Comparison of ENCODE assay signal across 9 mouse cellular contexts in the genomic region with DNA sequence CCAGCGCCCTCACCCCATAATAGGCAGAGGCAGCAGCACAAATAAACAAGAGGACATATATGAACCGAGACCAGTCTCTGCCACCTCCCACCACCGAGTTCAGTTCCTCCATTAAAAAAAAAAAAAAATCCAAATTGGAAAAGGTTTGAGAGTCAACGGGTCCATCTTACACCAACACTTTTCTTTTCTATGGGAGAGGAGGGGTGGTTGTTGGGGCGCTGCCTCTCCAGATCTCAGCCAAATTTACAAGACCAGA. TPM values are rescaled to one million over a fixed set of nuclear protein-coding genes. Genes with fewer than 3 reads are reported as not detected.
DNase-seq lines count a peak whose midpoint lies in the region; ATAC-seq lines count a peak whose summit lies in the region.
"Had no signal": no experiment of that assay in that cellular context is flagged by ENCODE, and none has a peak within 500 bp of the region (broad histone marks: within the 10 kb centered on the region; RNA-seq: fewer than 3 reads in every experiment).

No protein-coding gene starts in this region.

- H3K4me1 ChIP-seq in megakaryocyte, embryonic 14.5 days: peaks cover 70% of the 10 kb centered on the region
- H3K4me1 ChIP-seq in forebrain, embryonic 11.5 days (replicated peaks; ENCODE audit: control insufficient read depth, insufficient read depth, low read length): peaks cover 29% of the 10 kb centered on the region
- H3K4me1 ChIP-seq in limb, embryonic 12.5 days (replicated peaks): peaks cover 32% of the 10 kb centered on the region
- peaks cover 23% of the 10 kb centered on the region for H3K4me1 ChIP-seq in stomach, embryonic 14.5 days (ENCODE audit: control insufficient read depth, insufficient read depth, low read length)

- peak overlapping the region; percentile 91 for H3K4me2 ChIP-seq in forebrain, embryonic 11.5 days (ENCODE audit: low read depth, low read length, severe bottlenecking)
- H3K4me2 ChIP-seq in limb, embryonic 12.5 days: peak overlapping the region; percentile 83
- peak overlapping the region; percentile 91 for H3K4me2 ChIP-seq in stomach, embryonic 14.5 days (replicated peaks; ENCODE audit: low read depth, low read length)

- no peaks in the 10 kb centered on the region for H3K27me3 ChIP-seq in megakaryocyte, embryonic 14.5 days (replicated peaks)
- H3K27me3 ChIP-seq in forebrain, embryonic 11.5 days (ENCODE audit: control insufficient read depth, insufficient read depth, low read length): no peaks in the 10 kb centered on the region
- no peaks in the 10 kb centered on the region for H3K27me3 ChIP-seq in limb, embryonic 12.5 days
- no peaks in the 10 kb centered on the region for H3K27me3 ChIP-seq in stomach, embryonic 14.5 days (ENCODE audit: control insufficient read depth, insufficient read depth, low read length)

- no peaks in the 10 kb centered on the region for H3K9me3 ChIP-seq in megakaryocyte, embryonic 14.5 days
- no peaks in the 10 kb centered on the region for H3K9me3 ChIP-seq in forebrain, embryonic 11.5 days (ENCODE audit: control insufficient read depth, low read length)
- H3K9me3 ChIP-seq in limb, embryonic 12.5 days: no peaks in the 10 kb centered on the region
- no peaks in the 10 kb centered on the region for H3K9me3 ChIP-seq in stomach, embryonic 14.5 days (ENCODE audit: control insufficient read depth, low read depth, low read length)

- WGBS in forebrain, embryonic 11.5 days: 0% methylated on average over 5 of the region's 5 CpGs
- WGBS in limb, embryonic 12.5 days: 0% methylated on average over 5 of the region's 5 CpGs
- WGBS in stomach, embryonic 14.5 days: 2% methylated on average over 5 of the region's 5 CpGs

- DNase-seq in forebrain, embryonic 11.5 days (ENCODE audit: low spot score): no peak
- DNase-seq in cerebellum, adult 9-11 months: no peak
- DNase-seq in thymus, postnatal 14 days: no peak
- DNase-seq in kidney, postnatal 10 days: no peak

- H3K36me3 ChIP-seq in megakaryocyte, embryonic 14.5 days (replicated peaks; ENCODE audit: low read length): no peaks in the 10 kb centered on the region
- no peaks in the 10 kb centered on the region for H3K36me3 ChIP-seq in forebrain, embryonic 11.5 days (ENCODE audit: control insufficient read depth, insufficient read depth, low read length)
- no peaks in the 10 kb centered on the region for H3K36me3 ChIP-seq in limb, embryonic 12.5 days
- H3K36me3 ChIP-seq in stomach, embryonic 14.5 days (ENCODE audit: control insufficient read depth, insufficient read depth, low read length): no peaks in the 10 kb centered on the region

- peak overlapping the region; percentile 99 for H3K9ac ChIP-seq in forebrain, embryonic 11.5 days (ENCODE audit: low read length)
- peak overlapping the region; percentile 93 for H3K9ac ChIP-seq in limb, embryonic 12.5 days (replicated peaks)
- H3K9ac ChIP-seq in stomach, embryonic 14.5 days (replicated peaks; ENCODE audit: low read depth, low read length): peak overlapping the region; percentile 89

- no peak; the same call in 1 of the 2 replicates for ATAC-seq in megakaryocyte, adult 5-6 weeks (ENCODE audit: poor library complexity, severe bottlenecking)
- ATAC-seq in forebrain, embryonic 11.5 days (replicated peaks; ENCODE audit: low FRiP score): no peak; the same call in 1 of the 2 replicates
- ATAC-seq in limb, embryonic 12.5 days (ENCODE audit: insufficient number of reproducible peaks, insufficient read depth, low FRiP score, low TSS enrichment, low read depth): no peak; the same call in 1 of the 2 replicates
- no peak for ATAC-seq in stomach, embryonic 14.5 days (ENCODE audit: insufficient number of reproducible peaks, insufficient read depth, low FRiP score, low read depth)

- H3K4me3 ChIP-seq in megakaryocyte, embryonic 14.5 days (replicated peaks): peak overlapping the region; percentile 95
- peak overlapping the region; percentile 45 for H3K4me3 ChIP-seq in forebrain, embryonic 11.5 days (ENCODE audit: low read depth, low read length)
- peak overlapping the region; percentile 48 for H3K4me3 ChIP-seq in limb, embryonic 12.5 days (replicated peaks)
- H3K4me3 ChIP-seq in stomach, embryonic 14.5 days (ENCODE audit: low read depth, low read length): peak overlapping the region; percentile 40

- H3K27ac ChIP-seq in forebrain, embryonic 11.5 days (ENCODE audit: low read depth, low read length): peak overlapping the region; percentile 99
- peak overlapping the region; percentile 100 for H3K27ac ChIP-seq in limb, embryonic 12.5 days
- H3K27ac ChIP-seq in stomach, embryonic 14.5 days (ENCODE audit: low read length): peak overlapping the region; percentile 99

RNA-seq across cellular contexts. Expression of a gene that starts 15.5 kb away (rescaled TPM):
- polyA plus RNA-seq in megakaryocyte, embryonic 14.5 days (2012; ENCODE audit: insufficient read depth, low replicate concordance): not detected in 2 replicates
- not detected in 2 replicates for total RNA-seq in megakaryocyte, adult 5-6 weeks (2015)
- not detected in 2 replicates for total RNA-seq in megakaryocyte, adult 5-6 weeks (2017)
- polyA plus RNA-seq in forebrain, embryonic 11.5 days (2014; fragmentation: Nextera tagmentation; extraction: Ambion mirVana): not detected in 2 replicates
- polyA plus RNA-seq in limb, embryonic 12.5 days (2016; fragmentation: Nextera tagmentation; extraction: Ambion mirVana): not detected in 2 replicates
- polyA plus RNA-seq in stomach, embryonic 14.5 days (2014; fragmentation: Nextera tagmentation; extraction: Ambion mirVana): not detected in 2 replicates
- total RNA-seq: left cerebral cortex, adult 8-10 months had no signal

RNA-seq across cellular contexts. Expression of a gene that starts 15.6 kb away (rescaled TPM):
- polyA plus RNA-seq in megakaryocyte, embryonic 14.5 days (2012; ENCODE audit: insufficient read depth, low replicate concordance): 2.4 TPM in 1 of 2 replicates, not detected in the other
- not detected in 2 replicates for total RNA-seq in megakaryocyte, adult 5-6 weeks (2015)
- not detected in 2 replicates for total RNA-seq in megakaryocyte, adult 5-6 weeks (2017)
- 0.72 TPM in 1 of 2 replicates, not detected in the other for polyA plus RNA-seq in forebrain, embryonic 11.5 days (2014; fragmentation: Nextera tagmentation; extraction: Ambion mirVana)
- not detected in 2 replicates for polyA plus RNA-seq in limb, embryonic 12.5 days (2016; fragmentation: Nextera tagmentation; extraction: Ambion mirVana)
- polyA plus RNA-seq in stomach, embryonic 14.5 days (2014; fragmentation: Nextera tagmentation; extraction: Ambion mirVana): not detected in 2 replicates

Comparison
In these comparisons a context has a peak if more than half of its experiments do, and no peak if none do; other contexts are left out.
1. H3K4me3 ChIP-seq: peak in every context shown above with its lines; median percentile 95 in megakaryocyte, embryonic 14.5 days; 48 in limb, embryonic 12.5 days; 45 in forebrain, embryonic 11.5 days; 40 in stomach, embryonic 14.5 days.